Mouse (Mus musculus): ENCODE measurements around the gene Atg101.

The Atg101 gene

DNA sequence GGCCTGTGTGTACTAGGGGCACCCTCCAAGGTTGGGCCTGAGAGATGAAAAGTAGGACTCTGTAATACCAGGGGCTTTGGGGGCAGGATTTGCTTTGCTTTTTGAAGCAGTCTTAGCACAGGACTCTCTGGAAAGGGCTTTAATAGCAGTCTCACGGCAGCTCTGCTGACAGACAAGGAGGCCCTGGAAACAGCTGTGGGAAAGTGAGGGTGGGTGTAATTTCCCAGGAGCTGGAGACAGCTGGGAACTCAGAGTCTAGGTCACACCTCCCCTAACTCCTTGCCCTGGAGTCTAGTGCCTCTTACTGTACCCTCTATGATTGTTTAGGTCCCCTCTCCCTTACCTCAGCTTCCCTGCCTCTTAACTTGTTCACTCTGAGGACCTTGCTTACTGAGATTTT, 49.1 kb downstream of the Atg101 start:
- DNase-seq (ENCODE audit: low read depth, low spot score), result no peak

DNA sequence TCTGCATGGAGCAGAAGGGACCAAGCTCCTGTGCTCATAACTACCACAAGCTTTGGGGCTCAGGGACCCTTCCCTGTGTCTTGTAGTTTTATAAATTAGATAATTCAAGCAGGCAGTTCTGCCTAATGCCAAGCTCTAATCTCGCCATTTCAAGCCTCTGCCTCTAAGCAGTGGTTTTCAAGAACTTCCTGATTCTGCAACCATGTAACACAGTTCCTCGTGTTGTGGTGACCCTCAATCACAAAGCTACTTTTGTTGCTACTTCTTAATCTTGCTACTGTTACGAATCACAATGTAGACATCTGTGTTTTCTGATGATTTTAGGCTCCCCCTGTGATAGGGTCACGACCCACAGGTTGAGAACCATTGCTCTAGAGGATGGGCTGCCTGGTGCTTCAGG, 49.6 kb downstream of the Atg101 start:
- DNase-seq (ENCODE audit: low read depth, low spot score), result no peak

DNA sequence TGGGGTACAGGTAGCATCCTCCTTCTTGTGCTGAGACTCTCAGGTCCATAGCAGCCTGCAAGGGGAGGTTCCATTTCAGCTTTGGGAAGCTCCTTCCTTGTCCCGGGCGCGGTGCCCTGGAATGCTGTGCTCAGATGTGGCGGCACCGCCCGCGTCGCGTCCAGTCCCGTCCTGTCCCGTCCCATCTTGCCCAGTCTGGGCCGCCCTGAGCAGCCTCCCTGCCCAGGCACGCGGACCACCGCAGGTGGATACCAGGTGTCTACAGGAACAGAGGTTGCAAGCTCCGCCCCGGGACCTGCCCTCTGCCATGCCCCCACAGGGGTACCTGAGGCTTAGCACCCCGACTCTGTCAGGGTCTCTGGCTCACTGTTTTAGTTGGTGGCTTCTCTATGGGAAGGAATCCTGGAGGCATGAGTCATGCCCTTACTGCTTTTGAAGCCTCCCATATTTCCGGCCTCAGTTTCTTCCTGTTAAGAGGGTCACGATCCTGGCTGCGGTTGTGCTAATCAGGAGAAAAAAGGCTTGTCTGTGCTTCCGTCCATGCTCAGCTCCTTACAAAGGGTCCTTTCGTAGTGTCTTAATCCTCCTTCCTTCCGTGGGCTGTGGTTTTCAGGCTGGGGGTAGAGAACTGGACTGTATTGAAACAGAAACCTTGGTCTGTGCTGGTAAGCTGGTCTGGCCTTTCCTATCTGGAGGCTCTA, 52.6 kb downstream of the Atg101 start:
- DNase-seq (ENCODE audit: low read depth, low spot score), result no peak

DNA sequence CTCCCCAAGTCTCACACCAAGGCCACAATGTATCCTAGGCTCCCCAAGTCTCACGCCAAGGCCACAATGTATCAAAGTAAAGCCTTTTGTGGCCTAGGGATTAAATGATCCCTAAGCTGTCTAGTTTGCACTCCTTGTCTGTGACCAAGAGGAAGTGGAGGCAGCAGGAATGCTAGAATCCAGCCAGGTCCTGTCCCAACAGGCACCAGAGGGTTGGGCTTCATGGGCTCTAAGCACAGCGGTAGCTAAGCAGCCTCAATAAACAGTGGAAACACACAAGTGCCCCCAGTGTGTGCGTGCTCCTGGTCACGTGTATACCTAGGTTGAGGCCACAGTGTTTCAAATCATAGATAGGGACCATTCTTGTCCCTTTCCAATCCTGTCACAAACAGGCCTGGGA, 54.3 kb downstream of the Atg101 start:
- no peak for DNase-seq (ENCODE audit: low read depth, low spot score)

DNA sequence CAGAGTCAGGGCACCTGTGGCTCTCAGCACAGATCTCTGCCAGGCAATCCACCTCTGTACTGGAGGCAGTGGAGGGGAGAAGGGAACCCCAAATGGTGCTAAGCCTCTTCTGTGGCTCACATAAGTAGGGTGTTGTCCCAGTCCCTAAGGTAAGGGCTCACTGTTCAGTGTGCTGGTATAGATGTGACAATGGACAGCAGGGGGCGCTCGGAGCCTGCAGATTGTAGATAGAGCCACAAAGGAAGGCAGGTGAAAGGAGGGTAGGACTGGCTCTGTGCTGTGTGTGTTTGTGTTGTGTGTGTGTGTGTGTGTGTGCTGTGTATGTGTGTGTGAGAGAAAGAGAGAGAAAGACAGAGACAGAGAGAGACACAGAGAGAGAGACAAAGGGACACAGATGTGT, 55.5 kb downstream of the Atg101 start:
- DNase-seq (ENCODE audit: low read depth, low spot score), result peak; percentile 59
